Mouse (Mus musculus) mouse trophoblast stem cell (cell line): ENCODE measurements around the gene Rabif.
"Not testable (repeated sequence)": the region's sequence is repeated elsewhere in the genome, so short reads cannot be mapped to it uniquely, and the experiment has no call there.

ENCODE experiments used
- in situ Hi-C, 2 experiments: fragments of 300-500 bp; cut with MseI, MboI; formaldehyde crosslinking; loops; 2 replicates in 1 of 2; 3 replicates in 1 of 2; pipeline ENCODE4 v1.15.1; 2025

Rabif gene

DNA sequence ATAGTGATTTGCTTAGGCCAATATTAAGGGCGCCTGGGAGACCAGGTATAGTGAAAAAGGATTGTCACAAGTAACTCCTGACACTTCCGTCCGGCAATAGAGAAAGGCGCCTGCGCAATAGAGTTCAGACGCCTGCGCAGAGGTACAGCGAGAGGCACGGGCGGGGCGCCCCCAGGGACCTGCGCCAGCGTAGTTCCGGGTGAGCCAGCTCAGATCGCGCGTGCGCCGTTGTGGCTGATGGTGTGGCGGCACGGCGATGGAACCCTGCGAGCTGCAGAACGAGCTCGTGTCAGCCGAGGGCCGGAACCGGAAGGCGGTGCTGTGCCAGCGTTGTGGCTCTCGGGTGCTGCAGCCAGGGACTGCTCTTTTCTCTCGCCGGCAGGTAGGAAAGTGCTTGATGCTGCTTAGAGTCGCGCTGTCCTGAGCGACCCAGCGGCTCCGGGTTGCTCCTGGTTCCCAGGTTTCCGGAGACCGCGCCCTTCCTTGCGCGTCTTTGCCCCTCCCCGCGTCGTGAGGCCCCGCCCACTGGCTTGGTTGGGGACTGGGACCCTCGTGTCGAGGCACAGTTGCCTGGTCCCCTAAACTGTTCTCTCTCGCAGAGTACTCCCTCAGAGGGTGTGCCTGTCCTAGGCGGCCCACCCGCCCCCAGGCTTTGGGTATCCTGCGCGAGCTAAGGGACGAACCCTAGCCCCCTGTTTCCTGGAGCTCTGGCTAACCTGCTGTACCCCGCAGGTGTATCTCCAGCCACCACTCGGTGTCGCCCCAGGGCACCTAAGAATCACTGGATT is at the start of gene Rabif:
TSS of gene Rabif (plus strand) at position 221 of the 788 bp plus-strand sequence.
- in situ Hi-C loops: no loop called here

DNA sequence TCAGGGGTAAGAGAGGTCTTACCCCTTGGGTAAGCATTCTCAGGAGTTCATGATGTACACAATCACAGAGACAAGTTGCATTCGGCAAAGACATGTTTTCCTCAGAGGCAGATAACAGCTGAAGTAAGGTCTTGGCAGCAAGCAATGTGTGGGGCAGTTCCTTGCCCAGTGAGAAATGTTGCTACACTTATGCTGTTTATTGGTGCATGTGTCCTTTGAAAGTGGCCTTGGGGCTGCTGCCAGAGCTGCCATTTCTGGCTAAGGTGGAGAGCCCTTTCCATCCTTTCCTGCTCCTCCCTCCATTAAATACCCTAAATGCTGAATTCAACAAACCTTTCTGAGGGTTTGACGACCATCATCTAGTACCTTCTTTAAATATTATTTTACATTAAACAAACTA is 49.0 kb upstream of the Rabif start:
- in situ Hi-C loops: no loop called here

DNA sequence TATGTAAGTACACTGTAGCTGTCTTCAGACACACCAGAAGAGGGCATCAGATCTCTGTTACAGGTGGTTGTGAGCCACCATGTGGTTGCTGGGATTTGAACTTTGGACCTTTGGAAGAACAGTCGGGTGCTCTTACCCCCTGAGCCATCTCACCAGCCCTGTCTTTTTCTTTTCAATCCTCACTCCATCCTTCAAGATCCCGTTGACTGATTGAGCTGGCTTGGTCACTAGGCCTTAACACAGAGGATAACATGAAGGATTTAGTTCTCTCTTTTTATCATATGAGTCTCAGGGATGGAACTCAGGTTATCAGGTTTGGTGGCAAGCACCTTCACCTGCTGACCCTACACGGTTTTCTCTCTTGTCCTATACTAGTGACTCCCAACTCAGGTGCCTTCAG is 45.9 kb upstream of the Rabif start:
- in situ Hi-C loops: not testable (repeated sequence)

DNA sequence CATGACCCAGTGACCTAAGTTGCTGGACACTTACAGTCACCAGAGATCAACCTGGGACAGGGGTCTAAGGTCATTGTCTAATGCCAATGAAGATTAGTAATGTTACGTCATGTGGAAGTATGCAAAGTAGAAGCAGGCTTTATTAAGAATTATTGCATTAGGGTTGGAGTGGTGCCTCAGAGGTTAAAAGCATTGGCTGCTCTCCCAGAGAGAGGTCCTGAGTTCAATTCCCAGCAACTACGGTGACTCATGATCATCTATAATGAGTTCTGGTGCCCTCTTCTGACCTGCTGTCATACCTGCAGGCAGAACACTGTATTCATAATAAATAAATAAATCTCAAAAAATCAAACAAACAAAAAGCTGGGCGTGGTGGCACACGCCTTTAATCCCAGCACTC is 44.2 kb upstream of the Rabif start:
- in situ Hi-C loops: no loop called here

DNA sequence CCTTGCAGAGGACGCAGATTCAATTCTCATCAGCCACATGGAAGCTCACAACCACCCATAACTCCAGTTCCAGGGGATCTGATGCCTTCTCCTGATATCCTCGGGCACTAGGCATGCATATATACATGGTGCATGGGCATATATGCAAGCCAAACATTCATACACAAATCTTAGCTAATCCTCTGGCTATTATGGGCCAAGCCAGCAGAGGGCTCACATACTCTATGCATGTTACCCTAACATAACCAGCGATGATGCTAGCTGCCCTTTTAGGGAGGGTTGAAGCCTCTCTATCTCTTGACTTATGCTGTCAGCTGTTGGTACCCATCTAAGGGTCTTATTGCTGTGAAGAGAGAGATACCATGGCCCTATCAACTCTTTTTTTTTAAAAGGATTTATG is 43.5 kb upstream of the Rabif start:
- in situ Hi-C loops: no loop called here

DNA sequence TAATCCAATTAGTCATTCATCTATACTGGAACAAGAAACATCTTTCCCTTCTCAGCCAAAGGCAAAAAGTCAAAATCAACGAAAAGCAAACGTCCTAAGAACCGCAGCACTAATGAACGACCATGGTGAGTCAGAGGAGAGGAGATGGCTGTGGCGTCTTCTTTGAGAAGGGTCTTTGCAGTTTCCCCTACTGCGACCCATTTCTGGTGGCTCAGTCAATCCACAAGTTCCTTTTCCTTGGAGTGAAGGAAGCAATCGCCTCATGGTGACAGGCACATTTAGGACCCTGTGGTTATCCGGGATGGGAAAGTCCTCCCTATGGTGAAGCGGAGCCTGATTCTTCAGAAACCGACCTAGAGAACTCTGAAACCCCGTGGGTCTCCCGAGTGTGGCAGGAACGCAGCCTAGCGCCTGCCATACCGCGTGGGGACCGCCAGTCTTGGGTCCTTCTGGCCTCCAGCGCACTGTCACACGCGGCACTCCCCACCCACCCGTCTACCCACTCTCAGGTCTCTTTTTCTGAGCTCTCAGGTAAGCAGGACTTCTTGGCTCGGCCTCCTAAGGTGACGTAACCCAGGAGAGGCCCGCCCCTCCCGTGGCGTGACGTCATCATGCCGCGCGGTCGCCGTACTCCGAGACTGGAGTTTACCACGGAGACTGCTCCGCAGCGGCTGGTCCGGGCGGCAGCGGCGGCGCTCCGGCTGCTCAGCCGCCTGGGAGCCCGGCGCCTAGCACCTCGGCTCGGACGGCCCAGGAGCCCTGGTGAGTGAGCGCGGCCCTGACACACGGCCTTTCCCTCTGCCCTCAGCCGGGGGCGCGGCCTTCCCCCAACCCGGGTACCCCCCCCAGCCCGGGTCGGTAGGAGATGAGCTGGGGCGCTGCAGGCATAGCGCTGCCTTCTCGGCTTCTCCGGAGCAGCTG is 39.3 kb upstream of the Rabif start, which contains the start of gene Klhl12:
TSS of gene Klhl12 (plus strand) at position 628 of the 921 bp plus-strand sequence.
- in situ Hi-C loops: no loop called here

DNA sequence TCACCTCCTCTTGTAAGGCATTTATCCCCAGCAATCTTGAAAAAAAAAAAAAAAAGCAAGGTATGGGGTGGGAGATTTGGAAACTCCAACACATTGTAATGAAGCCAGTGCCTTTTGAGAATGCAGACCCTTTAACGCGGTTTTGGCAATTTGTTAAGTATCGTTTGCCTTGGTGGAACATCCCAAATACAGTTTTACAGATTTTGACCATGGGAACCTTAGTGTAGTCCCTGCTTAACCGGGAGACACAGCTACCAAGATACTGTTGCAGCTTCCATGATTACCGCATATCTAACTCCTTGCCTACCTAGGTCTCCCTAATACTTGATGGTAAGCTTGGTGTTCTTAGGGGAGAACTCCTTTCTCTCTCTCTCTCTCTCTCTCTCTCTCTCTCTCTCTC is 38.4 kb upstream of the Rabif start:
- in situ Hi-C loops: no loop called here

DNA sequence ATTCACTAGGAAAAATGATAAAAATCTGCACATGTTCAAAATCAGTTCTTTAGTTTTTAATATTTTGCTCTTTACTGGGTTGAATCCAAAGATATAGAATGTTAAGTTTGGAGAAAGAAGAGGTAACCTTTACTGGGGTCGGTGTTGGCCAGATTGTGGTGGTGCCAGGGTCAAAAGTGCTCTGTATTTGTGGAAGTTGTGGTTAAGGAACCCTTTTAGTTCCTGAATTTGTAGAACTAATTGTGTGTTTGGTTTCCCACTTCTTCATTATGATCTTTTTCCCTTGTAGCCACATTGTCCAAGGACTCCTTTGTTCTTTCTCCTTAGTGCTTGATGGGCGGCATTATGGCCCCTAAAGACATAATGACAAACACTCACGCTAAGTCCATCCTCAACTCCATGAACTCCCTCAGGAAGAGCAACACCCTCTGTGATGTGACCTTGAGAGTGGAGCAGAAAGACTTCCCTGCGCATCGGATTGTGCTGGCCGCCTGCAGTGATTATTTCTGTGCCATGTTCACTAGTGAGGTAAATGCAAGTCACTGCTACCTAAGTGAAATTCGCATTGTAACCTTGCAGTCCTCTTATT is 36.2 kb upstream of the Rabif start:
- in situ Hi-C loops: no loop called here

DNA sequence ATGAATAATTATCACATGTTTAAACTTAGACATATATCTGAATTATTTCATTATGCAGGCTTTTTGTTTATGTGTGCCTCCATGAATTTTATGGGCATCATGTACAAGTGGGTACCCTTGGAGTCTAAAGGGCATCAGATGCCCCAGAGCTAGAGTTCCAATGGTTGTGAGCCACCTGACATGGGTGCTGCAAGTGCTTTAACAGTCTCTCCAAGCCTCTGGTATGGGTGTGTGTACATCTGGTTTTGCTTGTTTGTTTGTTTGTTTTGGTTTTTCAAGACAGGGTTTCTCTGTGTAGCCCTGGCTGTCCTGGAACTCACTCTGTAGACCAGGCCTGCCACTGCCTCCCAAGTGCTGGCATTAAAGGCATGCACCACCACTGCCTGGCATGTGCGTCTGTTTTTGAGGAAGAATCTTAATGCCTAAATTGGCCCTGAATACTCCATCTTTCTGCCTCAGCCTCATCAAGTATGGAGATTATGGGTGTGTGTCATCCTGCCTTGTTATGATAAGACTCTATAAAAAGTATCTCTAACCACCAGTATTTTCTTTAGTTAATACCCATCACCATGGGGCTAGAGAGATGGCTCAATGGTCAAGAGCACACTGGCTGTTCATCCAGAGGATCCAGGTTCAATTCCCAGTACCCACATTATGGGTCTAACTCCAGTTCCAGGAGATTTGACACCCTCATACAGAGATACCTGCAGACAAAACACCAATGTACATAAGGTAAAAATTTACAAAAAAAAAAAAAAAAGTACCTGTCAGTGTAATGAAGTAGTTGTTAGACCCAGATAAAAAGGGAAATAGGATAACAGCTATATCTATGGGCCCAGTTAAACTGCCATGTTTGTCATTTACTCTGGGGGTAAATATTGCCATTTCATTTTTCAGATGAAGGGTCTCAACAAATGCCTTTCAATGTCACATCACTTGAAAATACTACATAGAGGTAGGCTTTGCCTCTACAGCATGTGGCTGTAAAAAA is 33.9 kb upstream of the Rabif start:
- in situ Hi-C loops: no loop called here

DNA sequence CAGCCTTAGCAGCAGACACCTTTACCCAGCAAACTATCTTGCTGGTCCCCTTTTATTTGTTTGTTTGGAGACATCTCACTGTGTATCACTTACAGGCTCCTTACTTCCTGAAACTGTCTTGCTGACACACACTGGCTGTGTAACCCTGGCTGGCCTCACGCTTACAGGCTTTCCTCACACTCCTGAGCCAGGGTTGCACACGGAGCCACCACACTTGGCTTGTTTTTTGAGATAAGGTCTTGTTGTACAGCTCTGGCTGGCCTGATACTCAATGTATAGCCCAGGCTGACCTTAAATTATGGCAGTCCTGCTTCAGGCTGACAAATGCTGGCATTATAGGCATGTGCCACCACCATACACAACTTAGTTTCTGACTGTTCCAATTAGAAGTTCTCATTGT is 9.8 kb upstream of the Rabif start:
- in situ Hi-C loops: no loop called here

DNA sequence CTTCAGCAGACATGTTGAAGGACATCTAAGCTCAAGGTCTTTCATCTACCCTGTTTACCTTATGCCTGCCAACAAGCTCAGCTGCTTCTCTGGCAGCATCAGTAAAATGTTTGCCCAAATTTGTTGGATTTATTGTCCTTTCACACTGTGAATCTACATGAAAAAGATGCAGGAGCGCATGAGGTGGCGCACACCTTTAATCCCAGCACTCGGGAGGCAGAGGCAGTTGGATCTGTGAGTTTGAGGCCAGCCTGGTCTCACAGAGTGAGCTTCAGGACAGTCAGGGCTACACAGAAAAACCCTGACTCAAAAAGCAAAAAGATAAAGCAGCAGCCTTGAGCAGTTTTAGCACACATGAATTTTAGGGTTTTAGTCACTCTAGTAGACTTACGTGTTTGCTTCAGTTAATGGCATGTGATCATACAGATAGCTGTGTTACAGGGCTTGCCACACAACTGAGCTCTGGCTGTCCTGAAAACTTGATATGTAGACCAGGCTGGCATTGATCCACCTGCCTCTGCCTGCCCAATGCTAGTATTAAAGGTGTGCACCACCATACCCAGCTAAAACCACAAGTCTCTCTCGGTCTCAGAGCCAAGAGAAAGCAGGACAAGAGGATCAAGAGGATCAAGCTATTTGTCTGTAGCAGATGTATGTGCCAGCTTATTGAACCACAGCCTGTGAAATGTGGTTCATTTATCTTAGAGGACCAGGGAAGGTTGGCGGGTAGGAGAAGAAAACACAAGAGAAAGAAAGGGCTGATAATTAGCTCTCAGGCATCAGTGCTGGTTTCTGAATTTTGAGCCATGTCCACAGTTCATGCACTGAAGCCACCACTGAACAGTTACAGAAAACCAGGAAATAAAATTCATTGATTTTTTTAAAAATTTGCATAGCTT is 3.3 kb upstream of the Rabif start:
- in situ Hi-C loops: no loop called here

DNA sequence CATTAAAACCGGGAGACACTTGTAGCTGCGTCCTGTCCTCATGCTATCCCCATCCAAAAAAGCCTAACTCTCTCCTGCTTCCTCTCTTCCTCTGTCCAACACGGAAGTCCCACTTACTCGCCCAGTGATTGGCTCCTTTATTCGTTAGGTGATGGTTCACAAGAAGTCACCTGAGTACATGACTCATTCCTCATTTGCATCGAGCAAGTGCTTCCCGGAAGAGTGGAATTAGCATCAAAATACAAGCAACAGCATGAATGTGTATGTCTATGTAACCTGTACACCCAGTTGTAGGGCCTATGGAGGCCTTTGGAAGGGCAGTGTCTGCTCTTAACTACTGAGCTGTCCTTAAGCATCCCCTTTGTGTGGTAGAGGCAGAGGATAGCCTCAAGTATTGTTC is 2.2 kb upstream of the Rabif start:
- in situ Hi-C loops: no loop called here

DNA sequence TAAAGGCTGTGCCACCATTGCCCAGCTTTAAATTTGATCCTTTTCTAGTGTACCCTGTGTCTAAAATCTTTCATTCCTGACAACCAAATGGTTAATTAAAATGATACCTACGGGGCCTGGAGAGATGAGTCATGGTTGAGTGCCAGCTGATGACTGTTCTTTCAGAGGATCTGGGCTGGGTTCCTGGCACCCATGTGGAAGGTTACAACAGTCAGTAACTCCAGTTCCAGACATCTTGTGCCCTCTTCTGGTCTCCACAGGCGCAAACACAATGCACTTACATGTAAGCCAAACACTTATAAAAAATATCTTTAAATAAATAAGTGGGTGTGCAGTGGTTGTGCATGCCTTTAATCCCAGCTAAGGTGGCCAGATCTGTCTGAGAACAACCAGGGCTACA is 952 bp upstream of the Rabif start:
- in situ Hi-C loops: no loop called here

DNA sequence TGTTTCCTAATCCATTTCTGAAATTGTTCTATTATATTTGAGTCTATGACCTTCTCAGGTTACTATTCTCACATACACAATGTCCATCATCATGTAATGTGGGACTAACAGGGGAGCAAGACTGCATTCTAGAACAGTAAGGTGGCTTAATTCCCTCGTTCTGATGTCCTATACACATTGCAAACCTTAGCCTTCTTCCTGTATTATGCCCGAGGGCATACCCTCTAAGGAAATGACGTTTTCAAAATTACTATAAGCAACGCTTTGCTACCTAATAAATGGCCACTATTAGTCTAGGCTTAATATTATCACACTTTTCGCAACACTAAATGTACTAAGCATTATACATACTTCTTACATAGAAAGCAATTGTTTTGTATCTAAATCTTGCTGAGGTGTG is 492 bp upstream of the Rabif start:
- in situ Hi-C loops: no loop called here

DNA sequence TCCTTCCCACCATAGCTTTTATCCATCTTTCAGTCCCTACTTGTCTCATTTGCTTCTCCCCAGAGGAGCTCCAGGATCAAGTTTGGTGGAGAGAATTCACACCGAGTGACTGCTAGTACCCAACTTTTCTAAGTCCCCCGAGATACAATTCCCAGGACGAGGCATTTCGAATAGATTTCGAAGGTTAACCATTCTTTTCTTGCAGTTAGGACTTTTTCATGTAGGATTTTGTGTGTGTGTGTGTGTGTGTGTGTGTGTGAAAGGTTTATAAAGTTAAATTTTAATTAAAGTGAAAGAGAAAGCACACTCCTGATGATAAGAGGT is 730 bp downstream of the Rabif start:
- in situ Hi-C loops: no loop called here

DNA sequence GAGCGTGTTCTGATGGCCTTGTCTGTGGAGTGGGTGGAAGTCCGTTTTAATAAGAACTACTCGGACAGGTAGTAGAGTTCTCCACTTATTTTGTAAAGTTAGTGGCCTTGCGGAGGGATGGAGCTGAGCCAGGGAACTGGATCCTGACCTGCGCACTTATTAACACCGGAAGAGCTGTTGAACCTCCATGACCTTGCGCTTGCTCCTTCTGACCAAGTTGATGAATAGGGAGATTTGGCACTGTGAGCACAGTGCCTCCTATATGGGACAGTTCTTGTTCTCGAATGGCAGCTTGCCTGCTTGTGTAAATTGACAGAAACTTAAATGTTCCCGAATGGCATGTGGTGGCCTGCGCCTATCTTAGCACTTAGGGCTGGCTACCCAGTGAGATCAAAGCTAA is 1.5 kb downstream of the Rabif start:
- in situ Hi-C loops: no loop called here

DNA sequence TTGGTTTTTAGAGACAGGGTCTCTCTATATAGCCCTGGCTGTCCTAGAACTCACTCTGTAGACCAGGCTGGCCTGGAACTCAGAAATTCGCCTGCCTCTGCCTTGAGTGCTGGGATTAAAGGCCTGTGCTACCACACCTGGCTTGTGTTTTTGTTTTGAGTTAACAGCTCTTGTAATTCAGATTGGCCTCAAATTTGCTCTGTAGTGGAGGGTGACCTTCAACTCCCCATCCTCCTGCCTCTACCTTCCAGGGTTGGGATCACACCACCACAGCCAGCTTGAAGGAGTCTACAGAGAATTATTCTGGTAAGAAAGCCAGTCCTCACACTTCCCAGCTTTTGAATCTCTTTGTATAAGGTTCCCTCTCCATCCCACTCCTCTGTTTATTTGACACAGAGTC is 6.5 kb downstream of the Rabif start:
- in situ Hi-C loops: no loop called here

DNA sequence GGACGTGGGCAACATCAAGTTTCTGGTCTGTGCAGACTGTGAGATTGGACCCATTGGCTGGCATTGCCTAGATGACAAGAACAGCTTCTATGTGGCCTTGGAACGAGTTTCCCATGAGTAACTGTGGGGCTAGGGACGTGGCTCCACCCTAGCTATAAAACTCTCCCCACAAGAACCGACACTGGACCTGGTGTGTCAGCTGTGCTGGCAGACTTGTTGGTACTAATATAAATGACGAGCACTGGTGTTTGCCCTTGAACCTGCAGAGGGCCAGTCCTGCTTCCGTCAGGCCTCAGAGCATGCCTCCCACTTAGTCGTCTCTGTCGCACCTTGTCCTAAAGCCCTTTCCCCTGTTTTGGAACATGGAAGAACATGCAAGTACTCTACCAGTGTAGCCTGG is 11.8 kb downstream of the Rabif start:
- in situ Hi-C loops: no loop called here

DNA sequence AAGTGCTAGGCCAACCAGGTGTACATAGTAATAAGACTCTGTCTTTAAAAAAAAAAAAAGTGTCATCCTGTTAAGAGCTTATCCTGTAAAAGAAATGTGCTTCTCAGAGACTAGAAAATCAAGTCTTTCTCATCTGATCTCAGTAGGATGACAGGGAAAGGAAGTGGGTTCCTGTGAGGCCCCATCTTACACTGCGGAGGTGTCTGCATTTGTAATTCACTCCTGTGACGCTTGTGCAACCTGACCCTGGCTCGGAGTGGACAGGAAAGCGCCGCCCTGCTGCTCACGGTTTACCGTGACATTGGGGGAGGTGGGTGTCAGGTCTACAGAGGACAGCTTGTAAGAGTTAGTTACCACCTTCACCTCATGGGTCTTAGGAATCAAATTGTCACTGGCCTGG is 15.6 kb downstream of the Rabif start:
- in situ Hi-C loops: no loop called here

DNA sequence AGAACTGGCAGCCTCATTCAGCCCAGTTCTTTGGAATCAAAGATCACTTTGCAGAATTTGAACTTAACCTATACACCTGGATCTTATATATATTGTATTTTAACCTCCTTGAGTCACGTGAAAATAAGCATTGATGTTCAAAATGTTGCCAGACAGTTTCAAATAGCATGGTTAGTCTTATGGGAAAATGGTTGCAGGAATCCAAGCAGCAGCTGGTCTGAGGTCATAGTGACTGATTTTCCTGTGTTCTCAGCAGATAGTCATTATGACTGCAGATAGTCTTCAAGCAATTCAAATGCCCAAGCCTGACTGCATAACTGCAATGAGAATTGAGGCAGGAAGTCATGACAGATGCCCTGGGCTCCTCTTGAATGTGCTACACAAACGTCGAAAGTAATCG is 17.7 kb downstream of the Rabif start:
- in situ Hi-C loops: no loop called here
